Mouse (Mus musculus): ENCODE measurements around the gene Ccl28.
"Not testable (repeated sequence)": the region's sequence is repeated elsewhere in the genome, so short reads cannot be mapped to it uniquely, and the experiment has no call there.

Ccl28 gene

GRCm38 (mm10) chr13:119623634-119624033 lies at the start of gene Ccl28:
Gene Ccl28, plus strand, starts transcription at chr13:119623819.
- DNase-seq (ENCODE audit: low spot score), result no peak

GRCm38 (mm10) chr13:119596321-119597211 lies 27.1 kb upstream of the Ccl28 start:
- peak; percentile 34 for DNase-seq (ENCODE audit: low spot score)

GRCm38 (mm10) chr13:119598466-119598865 lies 25.2 kb upstream of the Ccl28 start:
- DNase-seq (ENCODE audit: low spot score), result not testable (repeated sequence)

- DNase-seq (ENCODE audit: low spot score), result peak; percentile 39
Observed at GRCm38 (mm10) chr13:119599066-119599465, 24.6 kb upstream of the Ccl28 start.

GRCm38 (mm10) chr13:119599498-119599897 lies 24.1 kb upstream of the Ccl28 start:
- DNase-seq (ENCODE audit: low spot score), result not testable (repeated sequence)

GRCm38 (mm10) chr13:119600166-119600565 lies 23.5 kb upstream of the Ccl28 start:
- DNase-seq (ENCODE audit: low spot score), result peak; percentile 37

GRCm38 (mm10) chr13:119602688-119603331 lies 20.8 kb upstream of the Ccl28 start:
- peak; percentile 71 for DNase-seq (ENCODE audit: low spot score)

- not testable (repeated sequence) for DNase-seq (ENCODE audit: low spot score)
Observed at GRCm38 (mm10) chr13:119603890-119604289, 19.7 kb upstream of the Ccl28 start.

- DNase-seq (ENCODE audit: low spot score), result not testable (repeated sequence)
Observed at GRCm38 (mm10) chr13:119604322-119604721, 19.3 kb upstream of the Ccl28 start.

- DNase-seq (ENCODE audit: low spot score), result no peak
Observed at GRCm38 (mm10) chr13:119618841-119619240, 4.8 kb upstream of the Ccl28 start.

GRCm38 (mm10) chr13:119619735-119620134 lies 3.9 kb upstream of the Ccl28 start:
- DNase-seq (ENCODE audit: low spot score), result no peak

GRCm38 (mm10) chr13:119625952-119626351 lies 2.3 kb downstream of the Ccl28 start:
- not testable (repeated sequence) for DNase-seq (ENCODE audit: low spot score)

GRCm38 (mm10) chr13:119631482-119632155 lies 8.0 kb downstream of the Ccl28 start:
- DNase-seq (ENCODE audit: low spot score), result peak; percentile 81

GRCm38 (mm10) chr13:119632156-119632548 lies 8.5 kb downstream of the Ccl28 start:
- no peak for DNase-seq (ENCODE audit: low spot score)

- no peak for DNase-seq (ENCODE audit: low spot score)
Observed at GRCm38 (mm10) chr13:119635496-119635895, 11.9 kb downstream of the Ccl28 start.

GRCm38 (mm10) chr13:119637837-119638236 lies 14.2 kb downstream of the Ccl28 start:
- DNase-seq (ENCODE audit: low spot score), result no peak

- DNase-seq (ENCODE audit: low spot score), result no peak
Observed at GRCm38 (mm10) chr13:119638449-119638848, 14.8 kb downstream of the Ccl28 start.

GRCm38 (mm10) chr13:119639302-119639701 lies 15.7 kb downstream of the Ccl28 start:
- DNase-seq (ENCODE audit: low spot score), result no peak

GRCm38 (mm10) chr13:119640504-119640903 lies 16.9 kb downstream of the Ccl28 start:
- no peak for DNase-seq (ENCODE audit: low spot score)

GRCm38 (mm10) chr13:119641145-119641544 lies 17.5 kb downstream of the Ccl28 start:
- no peak for DNase-seq (ENCODE audit: low spot score)

GRCm38 (mm10) chr13:119644769-119645168 lies 21.1 kb downstream of the Ccl28 start:
- DNase-seq (ENCODE audit: low spot score), result no peak

GRCm38 (mm10) chr13:119646511-119646910 lies 22.9 kb downstream of the Ccl28 start:
- no peak for DNase-seq (ENCODE audit: low spot score)
